26 mouse cellular contexts compared by ENCODE assay signal in the genomic region with DNA sequence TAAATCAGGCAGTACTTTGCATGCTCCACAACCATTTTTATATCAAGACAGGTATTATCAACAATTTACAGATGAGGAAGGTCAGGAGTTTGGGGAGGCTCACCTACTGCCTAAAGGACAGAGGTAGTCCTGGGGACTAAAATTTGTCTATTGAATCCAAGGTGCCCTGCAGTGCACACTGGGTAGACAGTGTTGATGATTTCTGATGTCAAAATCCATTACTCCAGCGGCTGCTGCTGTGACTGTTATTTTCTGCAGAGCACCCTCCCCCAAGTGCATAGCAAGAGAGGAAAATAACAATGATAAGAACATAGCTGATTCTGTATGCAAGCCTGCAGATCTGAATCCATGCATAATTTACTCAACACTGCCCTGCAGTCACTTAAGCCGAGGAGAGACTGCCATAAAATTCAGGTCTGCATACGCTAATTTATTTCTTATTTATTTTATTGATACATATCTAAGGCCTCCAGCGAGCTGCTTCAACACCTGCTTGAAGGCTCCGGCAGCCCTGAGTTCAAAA.
DNase-seq lines count a peak whose midpoint lies in the region; ATAC-seq lines count a peak whose summit lies in the region.
"Had no signal": no experiment of that assay in that cellular context is flagged by ENCODE, and none has a peak within 500 bp of the region (broad histone marks: within the 10 kb centered on the region; RNA-seq: fewer than 3 reads in every experiment).

No protein-coding gene starts in this region.

- H3K9me3 ChIP-seq in forebrain, embryonic 16.5 days (ENCODE audit: control insufficient read depth, low read length): no peaks in the 10 kb centered on the region
- no peaks in the 10 kb centered on the region for H3K9me3 ChIP-seq in forebrain, embryonic 12.5 days
- H3K9me3 ChIP-seq in midbrain, embryonic 13.5 days: no peaks in the 10 kb centered on the region
- H3K9me3 ChIP-seq in midbrain, embryonic 10.5 days (replicated peaks): no peaks in the 10 kb centered on the region
- no peaks in the 10 kb centered on the region for H3K9me3 ChIP-seq in hindbrain, embryonic 16.5 days (ENCODE audit: control insufficient read depth, low read length)
- H3K9me3 ChIP-seq: embryonic facial prominence, embryonic 10.5 days; embryonic facial prominence, embryonic 15.5 days; liver, embryonic 12.5 days; neural tube, embryonic 12.5 days had no signal

- no peak overlapping the region for H3K27ac ChIP-seq in forebrain, embryonic 16.5 days (ENCODE audit: low read length)
- no peak overlapping the region for H3K27ac ChIP-seq in forebrain, embryonic 12.5 days
- H3K27ac ChIP-seq in midbrain, embryonic 13.5 days: peak overlapping the region; percentile 74
- no peak overlapping the region for H3K27ac ChIP-seq in midbrain, embryonic 10.5 days (replicated peaks)
- peak overlapping the region; percentile 23; the same call in 1 of the 2 replicates for H3K27ac ChIP-seq in hindbrain, embryonic 16.5 days (ENCODE audit: low read depth, low read length)
- H3K27ac ChIP-seq: embryonic facial prominence, embryonic 10.5 days; embryonic facial prominence, embryonic 15.5 days; kidney, postnatal 0 days; liver, embryonic 12.5 days; macrophage; neural tube, embryonic 12.5 days had no signal

- H3K4me1 ChIP-seq in forebrain, embryonic 16.5 days (replicated peaks; ENCODE audit: control insufficient read depth, insufficient read depth, low read length): peaks cover 16% of the 10 kb centered on the region
- peaks cover 15% of the 10 kb centered on the region; the same call in 1 of the 2 replicates for H3K4me1 ChIP-seq in forebrain, embryonic 12.5 days
- H3K4me1 ChIP-seq in midbrain, embryonic 13.5 days (replicated peaks): peaks cover 23% of the 10 kb centered on the region
- peaks cover 5% of the 10 kb centered on the region; the same call in 1 of the 2 replicates for H3K4me1 ChIP-seq in midbrain, embryonic 10.5 days
- H3K4me1 ChIP-seq in hindbrain, embryonic 16.5 days (ENCODE audit: control insufficient read depth, insufficient read depth, low read depth, low read length): peaks cover 7% of the 10 kb centered on the region
- H3K4me1 ChIP-seq: embryonic facial prominence, embryonic 10.5 days; embryonic facial prominence, embryonic 15.5 days; liver, embryonic 12.5 days; neural tube, embryonic 12.5 days had no signal

- no peak overlapping the region for H3K9ac ChIP-seq in forebrain, embryonic 16.5 days (replicated peaks; ENCODE audit: low read depth, low read length)
- no peak overlapping the region for H3K9ac ChIP-seq in forebrain, embryonic 12.5 days
- H3K9ac ChIP-seq in midbrain, embryonic 13.5 days (replicated peaks): no peak overlapping the region
- no peak overlapping the region for H3K9ac ChIP-seq in hindbrain, embryonic 16.5 days (ENCODE audit: low read depth, low read length)
- H3K9ac ChIP-seq: embryonic facial prominence, embryonic 15.5 days; liver, embryonic 12.5 days; liver, postnatal 0 days; neural tube, embryonic 12.5 days had no signal

- no peak overlapping the region for H3K4me3 ChIP-seq in forebrain, embryonic 16.5 days (replicated peaks; ENCODE audit: low read length)
- no peak overlapping the region for H3K4me3 ChIP-seq in forebrain, embryonic 12.5 days (replicated peaks)
- H3K4me3 ChIP-seq in midbrain, embryonic 13.5 days (replicated peaks): no peak overlapping the region
- no peak overlapping the region for H3K4me3 ChIP-seq in midbrain, embryonic 10.5 days
- no peak overlapping the region for H3K4me3 ChIP-seq in hindbrain, embryonic 16.5 days (ENCODE audit: low read length)
- H3K4me3 ChIP-seq: embryonic facial prominence, embryonic 10.5 days; embryonic facial prominence, embryonic 15.5 days; liver, embryonic 12.5 days; neural tube, embryonic 12.5 days had no signal

- DNase-seq in midbrain, embryonic 10.5 days (ENCODE audit: low spot score): no peak
- DNase-seq in retina, embryonic 14.5 days (ENCODE audit: low spot score): peak; percentile 18
- DNase-seq in lung, postnatal 14 days: no peak
- DNase-seq in lung, postnatal 10 days: no peak
- DNase-seq: adrenal gland, postnatal 14 days; cerebellum, adult 11-12 months; cerebellum, postnatal 25 days; gastrocnemius, postnatal 10 days; heart, postnatal 14 days; kidney, adult 8-10 months; kidney, postnatal 4 days; liver, postnatal 0 days; right cerebral cortex, adult 18-20 months; spleen, adult 18-20 months; thymus, postnatal 14 days had no signal

- no peaks in the 10 kb centered on the region for H3K36me3 ChIP-seq in forebrain, embryonic 16.5 days (ENCODE audit: control insufficient read depth, insufficient read depth)
- H3K36me3 ChIP-seq in forebrain, embryonic 12.5 days (replicated peaks): no peaks in the 10 kb centered on the region
- no peaks in the 10 kb centered on the region for H3K36me3 ChIP-seq in midbrain, embryonic 13.5 days
- no peaks in the 10 kb centered on the region for H3K36me3 ChIP-seq in midbrain, embryonic 10.5 days
- H3K36me3 ChIP-seq in hindbrain, embryonic 16.5 days (ENCODE audit: control insufficient read depth, insufficient read depth, low read length): no peaks in the 10 kb centered on the region
- H3K36me3 ChIP-seq: embryonic facial prominence, embryonic 10.5 days; embryonic facial prominence, embryonic 15.5 days; liver, embryonic 12.5 days; neural tube, embryonic 12.5 days had no signal

- H3K4me2 ChIP-seq in forebrain, embryonic 16.5 days (ENCODE audit: low read length): no peak overlapping the region
- H3K4me2 ChIP-seq in forebrain, embryonic 12.5 days: no peak overlapping the region
- no peak overlapping the region for H3K4me2 ChIP-seq in midbrain, embryonic 13.5 days (replicated peaks)
- no peak overlapping the region for H3K4me2 ChIP-seq in hindbrain, embryonic 16.5 days (ENCODE audit: low read length)
- H3K4me2 ChIP-seq: embryonic facial prominence, embryonic 15.5 days; liver, embryonic 12.5 days; neural tube, embryonic 12.5 days had no signal

- 61% methylated on average over 5 of the region's 5 CpGs for WGBS in forebrain, embryonic 16.5 days
- 61% methylated on average over 5 of the region's 5 CpGs for WGBS in forebrain, embryonic 12.5 days
- 43% methylated on average over 5 of the region's 5 CpGs for WGBS in midbrain, embryonic 13.5 days
- WGBS in midbrain, embryonic 10.5 days: 75% methylated on average over 5 of the region's 5 CpGs
- WGBS in hindbrain, embryonic 16.5 days: 49% methylated on average over 5 of the region's 5 CpGs

- ATAC-seq in forebrain, embryonic 16.5 days: peak; percentile 43; the same call in 1 of the 2 replicates
- ATAC-seq in forebrain, embryonic 12.5 days (ENCODE audit: low FRiP score): no peak
- peak; percentile 79 for ATAC-seq in midbrain, embryonic 13.5 days
- 0 out of 2 replicates have a peak, but pooled peaks have one; percentile 25 for ATAC-seq in hindbrain, embryonic 16.5 days
- ATAC-seq: intestine, embryonic 16.5 days; liver, embryonic 12.5 days; liver, postnatal 0 days had no signal

- H3K27me3 ChIP-seq in forebrain, embryonic 16.5 days (replicated peaks; ENCODE audit: control insufficient read depth, insufficient read depth, low read length): no peaks in the 10 kb centered on the region
- 0 out of 2 replicates have a peak, but pooled peaks cover 6% of the 10 kb centered on the region for H3K27me3 ChIP-seq in forebrain, embryonic 12.5 days
- H3K27me3 ChIP-seq in midbrain, embryonic 13.5 days: no peaks in the 10 kb centered on the region
- H3K27me3 ChIP-seq in midbrain, embryonic 10.5 days (ENCODE audit: low read depth, poor library complexity, severe bottlenecking): no peaks in the 10 kb centered on the region
- H3K27me3 ChIP-seq in hindbrain, embryonic 16.5 days (replicated peaks; ENCODE audit: control insufficient read depth, insufficient read depth, low read length): no peaks in the 10 kb centered on the region
- H3K27me3 ChIP-seq: embryonic facial prominence, embryonic 15.5 days; liver, embryonic 12.5 days; neural tube, embryonic 12.5 days had no signal

Comparison
In these comparisons a context has a peak if more than half of its experiments do, and no peak if none do; other contexts are left out.
1. H3K27ac ChIP-seq: peak in midbrain, embryonic 13.5 days (single experiment) and hindbrain, embryonic 16.5 days (single experiment); none in forebrain, embryonic 16.5 days (single experiment), forebrain, embryonic 12.5 days (single experiment) and midbrain, embryonic 10.5 days (single experiment).